15 mouse cellular contexts compared by ENCODE assay signal in the genomic region with DNA sequence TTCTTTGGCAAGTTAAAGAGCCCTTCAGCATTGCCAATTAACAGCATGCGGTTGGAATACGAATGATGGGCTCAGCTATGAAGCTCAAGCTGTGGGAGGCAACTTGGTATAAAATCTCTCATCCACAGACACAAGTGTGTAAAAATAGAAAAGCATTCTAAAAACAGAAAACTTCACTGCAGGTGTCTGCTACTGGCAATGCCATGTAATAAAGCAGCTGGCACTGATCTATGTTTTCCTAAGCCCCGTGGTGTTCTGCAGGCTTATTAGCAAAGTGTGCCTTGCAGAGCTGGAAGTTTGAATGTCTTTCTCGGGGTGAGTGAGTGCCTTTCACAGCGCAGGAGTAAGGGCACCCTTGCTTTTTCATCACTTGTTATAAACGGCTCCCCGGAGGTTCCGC.
A peak's percentile ranks its signal among the peaks of the same experiment; 100 is the strongest.
DNase-seq lines count a peak whose midpoint lies in the region; ATAC-seq lines count a peak whose summit lies in the region.
"Had no signal": no experiment of that assay in that cellular context is flagged by ENCODE, and none has a peak within 500 bp of the region (broad histone marks: within the 10 kb centered on the region; RNA-seq: fewer than 3 reads in every experiment).

No protein-coding gene starts in this region.

- no peaks in the 10 kb centered on the region for H3K4me1 ChIP-seq in heart, embryonic 12.5 days (replicated peaks)
- H3K4me1 ChIP-seq: heart, embryonic 13.5 days; limb, embryonic 15.5 days had no signal

- ATAC-seq in frontal cortex, adult (ENCODE audit: low TSS enrichment) = peak; percentile 89
- no peak for ATAC-seq in heart, embryonic 12.5 days (ENCODE audit: insufficient number of reproducible peaks, low FRiP score)

- intact Hi-C loops in left cerebral cortex, postnatal 4 days (cut with DNase I) = no loop called here

- H3K27me3 ChIP-seq in heart, embryonic 12.5 days (replicated peaks) = no peaks in the 10 kb centered on the region
- H3K27me3 ChIP-seq: CH12.LX; heart, embryonic 13.5 days; limb, embryonic 15.5 days had no signal

- H3K4me2 ChIP-seq in heart, embryonic 12.5 days = no peak overlapping the region
- H3K4me2 ChIP-seq: heart, embryonic 13.5 days; limb, embryonic 15.5 days had no signal

- no peak overlapping the region for H3K4me3 ChIP-seq in heart, embryonic 12.5 days
- H3K4me3 ChIP-seq: erythroblast, embryonic 14.5 days; heart, embryonic 13.5 days; limb, embryonic 15.5 days had no signal

- H3K9me3 ChIP-seq in heart, embryonic 12.5 days (replicated peaks) = no peaks in the 10 kb centered on the region
- H3K9me3 ChIP-seq: heart, embryonic 13.5 days; limb, embryonic 15.5 days had no signal

- H3K9ac ChIP-seq in heart, embryonic 12.5 days = no peak overlapping the region
- H3K9ac ChIP-seq: heart, embryonic 13.5 days; limb, embryonic 15.5 days had no signal

- DNase-seq in frontal cortex, postnatal 25 days (ENCODE audit: low spot score in 2 of 2) = no peak
- peak; percentile 82 for DNase-seq in brain, adult 2 months (ENCODE audit: low read depth, low spot score)
- DNase-seq in frontal cortex, adult 2 months (ENCODE audit: extremely low spot score in 1 of 2, low spot score in 1 of 2) = peak; percentile 33 to 41
- peak; percentile 5 for DNase-seq in left cerebral cortex, postnatal 4 days
- no peak for DNase-seq in urinary bladder, postnatal 36 days (ENCODE audit: low spot score in 2 of 2)
- no peak for DNase-seq in retina, postnatal 1 day
- DNase-seq: kidney, adult 9 months; lung, postnatal 14 days; thymus, postnatal 14 days had no signal

- no peaks in the 10 kb centered on the region for H3K36me3 ChIP-seq in heart, embryonic 12.5 days
- H3K36me3 ChIP-seq: heart, embryonic 13.5 days; limb, embryonic 15.5 days had no signal

- no peak overlapping the region for H3K27ac ChIP-seq in heart, embryonic 12.5 days (ENCODE audit: poor library complexity, severe bottlenecking)
- H3K27ac ChIP-seq: heart, embryonic 13.5 days; limb, embryonic 15.5 days had no signal

- WGBS in heart, embryonic 12.5 days = 60% methylated on average over 8 of the region's 8 CpGs

Comparison
In these comparisons a context has a peak if more than half of its experiments do, and no peak if none do; other contexts are left out.
1. DNase-seq: peak in brain, adult 2 months (single experiment), frontal cortex, adult 2 months (2 of 2) and left cerebral cortex, postnatal 4 days (single experiment); none in frontal cortex, postnatal 25 days (0 of 2), urinary bladder, postnatal 36 days (0 of 2) and retina, postnatal 1 day (single experiment).